Mouse (Mus musculus) embryo, embryonic 11.5 days (tissue): ENCODE results near the gene Grn.

Experiments used
- DNase-seq: peaks from one replicate; pipeline ENCODE4 v3.0.0-alpha.2; 2012; ENCODE audit warnings: low read depth, low spot score

Gene Grn

GRCm38 (mm10) chr11:102478671-102479070 lies 48.6 kb downstream of the Grn start:
- DNase-seq = no peak

- DNase-seq = no peak
Measured at GRCm38 (mm10) chr11:102479581-102479980, 49.5 kb downstream of the Grn start.

GRCm38 (mm10) chr11:102480111-102480510 lies 50.0 kb downstream of the Grn start:
- DNase-seq = no peak

GRCm38 (mm10) chr11:102480897-102481296 lies 50.8 kb downstream of the Grn start:
- no peak for DNase-seq

- DNase-seq = no peak
Measured at GRCm38 (mm10) chr11:102481779-102482178, 51.7 kb downstream of the Grn start.
